Mouse (Mus musculus): ENCODE results near the gene Sirt7. TPM values are rescaled to one million over a fixed set of nuclear protein-coding genes. Genes with fewer than 3 reads are reported as not detected.

Sirt7 gene
- polyA plus RNA-seq, 1 experiment from 2014 or later: 38.8 TPM

DNA sequence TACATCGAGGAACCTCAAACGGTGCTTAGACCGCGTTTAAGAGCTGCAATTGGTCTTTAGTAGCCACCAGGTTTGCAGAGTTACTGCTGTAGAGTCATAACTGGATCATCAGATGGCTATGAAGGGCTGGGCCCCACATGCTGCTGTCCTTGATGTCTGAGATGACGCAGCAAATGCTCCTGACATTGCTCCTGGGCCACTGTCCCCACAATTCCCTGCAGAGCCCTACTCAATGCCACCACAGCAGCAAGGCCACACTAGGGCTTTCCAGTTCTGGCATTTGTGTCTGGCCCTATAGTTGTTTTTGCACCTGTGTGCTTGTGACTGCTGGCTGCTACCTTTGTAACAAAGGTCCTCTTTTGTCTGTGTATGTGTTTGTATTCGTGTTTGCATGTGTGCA lies 2.2 kb downstream of the Sirt7 start:
- no peak for ATAC-seq (replicated peaks; ENCODE audit: low FRiP score, low read depth)
- H3K27me3 ChIP-seq (ENCODE audit: insufficient read depth, low read length): no peaks in the 10 kb centered on the region
- no peak for TF ChIP-seq CTCF (IDR thresholded peaks at IDR 0.05; ENCODE audit: low read depth)
- WGBS: 96% methylated on average over 6 of the region's 6 CpGs
- H3K27ac ChIP-seq: no peak overlapping the region
- no peak for DNase-seq (ENCODE audit: low spot score)
- H3K4me1 ChIP-seq (replicated peaks; ENCODE audit: insufficient read depth, low read length): peaks cover 5% of the 10 kb centered on the region; the same call in 1 of the 2 replicates
- H3K4me2 ChIP-seq (ENCODE audit: low read length): no peak overlapping the region
- H3K36me3 ChIP-seq (ENCODE audit: insufficient read depth, low read length): peaks cover 22% of the 10 kb centered on the region
- H3K9me3 ChIP-seq (replicated peaks; ENCODE audit: low read length): no peaks in the 10 kb centered on the region
- H3K4me3 ChIP-seq (replicated peaks; ENCODE audit: low read depth, low read length): no peak overlapping the region
- no peak overlapping the region for H3K9ac ChIP-seq (ENCODE audit: low read depth, low read length)

GRCm38 (mm10) chr11:120620195-120620594 lies 4.8 kb downstream of the Sirt7 start:
- Histone ChIP-seq H3K9me3 (replicated peaks; ENCODE audit: low read length) (no peaks in the 10 kb centered on the region), H3K4me1 (replicated peaks; ENCODE audit: insufficient read depth, low read length) (peaks cover 8% of the 10 kb centered on the region; the same call in 1 of the 2 replicates), H3K9ac (ENCODE audit: low read depth, low read length) (no peak overlapping the region), H3K4me2 (ENCODE audit: low read length) (no peak overlapping the region), H3K4me3 (replicated peaks; ENCODE audit: low read depth, low read length) (no peak overlapping the region), H3K36me3 (ENCODE audit: insufficient read depth, low read length) (peaks cover 16% of the 10 kb centered on the region), H3K27me3 (ENCODE audit: insufficient read depth, low read length) (no peaks in the 10 kb centered on the region), H3K27ac (no peak overlapping the region)
- DNase-seq (ENCODE audit: low spot score) (no peak), ATAC-seq (replicated peaks; ENCODE audit: low FRiP score, low read depth) (no peak)
- TF ChIP-seq CTCF (IDR thresholded peaks at IDR 0.05; ENCODE audit: low read depth): no peak
- WGBS: 92% methylated on average over 14 of the region's 14 CpGs

GRCm38 (mm10) chr11:120618619-120619535 lies 6.2 kb downstream of the Sirt7 start:
- WGBS: 91% methylated on average over 25 of the region's 25 CpGs
- H3K4me1 ChIP-seq (replicated peaks; ENCODE audit: insufficient read depth, low read length): peaks cover 6% of the 10 kb centered on the region; the same call in 1 of the 2 replicates
- no peaks in the 10 kb centered on the region for H3K27me3 ChIP-seq (ENCODE audit: insufficient read depth, low read length)
- H3K9me3 ChIP-seq (replicated peaks; ENCODE audit: low read length): no peaks in the 10 kb centered on the region
- ATAC-seq (replicated peaks; ENCODE audit: low FRiP score, low read depth) (no peak), DNase-seq (ENCODE audit: low spot score) (no peak)
- no peak overlapping the region for H3K27ac ChIP-seq
- H3K9ac ChIP-seq (ENCODE audit: low read depth, low read length): no peak overlapping the region
- H3K36me3 ChIP-seq (ENCODE audit: insufficient read depth, low read length): peaks cover 25% of the 10 kb centered on the region
- no peak for TF ChIP-seq CTCF (IDR thresholded peaks at IDR 0.05; ENCODE audit: low read depth)
- no peak overlapping the region for H3K4me3 ChIP-seq (replicated peaks; ENCODE audit: low read depth, low read length)
- no peak overlapping the region for H3K4me2 ChIP-seq (ENCODE audit: low read length)

DNA sequence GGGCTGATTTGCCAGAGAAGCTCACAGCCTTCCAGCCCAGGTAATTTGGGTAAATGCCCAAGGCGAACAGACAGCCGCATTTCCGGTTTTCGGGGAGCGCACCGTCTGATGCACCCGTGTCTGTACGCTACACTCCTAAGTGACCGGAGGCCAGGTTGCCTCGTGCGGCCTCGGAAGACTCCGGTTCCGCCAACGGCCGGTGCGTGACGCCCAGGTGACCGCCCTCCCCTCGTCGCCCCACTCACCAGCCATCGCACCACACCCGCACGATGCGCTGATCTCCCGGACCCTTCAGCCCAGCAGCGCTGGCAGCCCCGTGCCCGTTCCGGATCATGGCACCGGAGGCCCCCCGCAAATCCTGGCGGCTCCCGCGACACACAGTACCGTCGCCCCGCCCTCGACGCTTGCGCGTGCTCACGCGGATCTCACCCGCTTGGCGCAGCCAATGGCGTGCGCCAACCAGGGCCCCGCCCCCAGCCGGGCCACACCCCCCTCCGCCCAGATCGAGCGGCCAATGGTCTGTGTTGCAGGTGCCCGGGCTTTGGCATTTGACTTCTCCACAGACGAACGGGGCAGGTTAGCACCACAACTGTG lies 7.4 kb downstream of the Sirt7 start, which contains the start of gene Pcyt2:
Pcyt2 (minus strand) TSS at position 418 of the 594 bp plus-strand sequence.
- TF ChIP-seq CTCF (IDR thresholded peaks at IDR 0.05; ENCODE audit: low read depth): no peak
- Histone ChIP-seq H3K27me3 (ENCODE audit: insufficient read depth, low read length) (no peaks in the 10 kb centered on the region), H3K9ac (ENCODE audit: low read depth, low read length) (peak within 1 kb of the TSS; percentile 72), H3K36me3 (ENCODE audit: insufficient read depth, low read length) (peaks cover 25% of the 10 kb centered on the region), H3K27ac (peak within 1 kb of the TSS; percentile 82), H3K4me3 (replicated peaks; ENCODE audit: low read depth, low read length) (peak within 1 kb of the TSS; percentile 74), H3K9me3 (replicated peaks; ENCODE audit: low read length) (no peaks in the 10 kb centered on the region), H3K4me1 (replicated peaks; ENCODE audit: insufficient read depth, low read length) (peaks cover 6% of the 10 kb centered on the region; the same call in 1 of the 2 replicates), H3K4me2 (ENCODE audit: low read length) (peak within 1 kb of the TSS; percentile 62)
- ATAC-seq (replicated peaks; ENCODE audit: low FRiP score, low read depth) (peak; percentile 92), DNase-seq (ENCODE audit: low spot score) (peak; percentile 90)
- WGBS: under 1% methylated on average over 56 of the region's 56 CpGs

DNA sequence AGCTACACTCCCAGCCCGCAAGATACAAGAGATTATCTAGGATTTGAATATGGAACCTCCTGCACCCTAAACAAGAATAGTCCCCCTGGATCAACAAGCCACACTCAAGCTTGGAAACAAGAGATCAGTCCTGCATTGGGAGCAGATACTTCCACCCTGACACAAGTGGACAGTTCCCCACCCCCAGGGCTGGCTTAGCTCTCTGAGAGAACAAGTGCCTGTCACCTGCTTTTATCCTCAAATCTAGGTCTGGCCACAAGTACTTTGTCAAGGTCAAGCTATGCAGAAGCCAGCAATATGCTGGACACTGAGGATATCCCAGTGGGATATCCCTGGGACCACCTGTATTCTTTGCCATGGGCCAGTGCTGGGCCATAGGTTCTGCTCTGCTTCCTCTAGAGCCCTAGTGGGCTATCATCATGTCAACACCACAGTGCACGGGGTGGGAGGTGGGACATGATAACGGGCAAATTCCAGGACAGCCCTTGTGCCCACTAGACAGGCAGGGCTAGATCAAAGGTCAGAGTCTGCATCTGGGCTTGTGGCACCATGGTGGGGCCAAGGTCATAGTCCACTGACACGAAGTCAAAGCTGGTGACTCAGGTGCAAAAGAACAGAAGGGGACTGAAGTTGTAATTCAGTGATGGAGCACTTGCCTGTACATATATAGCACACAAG lies 8.3 kb downstream of the Sirt7 start:
- Histone ChIP-seq H3K4me3 (replicated peaks; ENCODE audit: low read depth, low read length) (peak overlapping the region; percentile 74), H3K27ac (peak overlapping the region; percentile 82), H3K27me3 (ENCODE audit: insufficient read depth, low read length) (no peaks in the 10 kb centered on the region), H3K4me1 (replicated peaks; ENCODE audit: insufficient read depth, low read length) (peaks cover 6% of the 10 kb centered on the region; the same call in 1 of the 2 replicates), H3K36me3 (ENCODE audit: insufficient read depth, low read length) (peaks cover 30% of the 10 kb centered on the region), H3K9me3 (replicated peaks; ENCODE audit: low read length) (no peaks in the 10 kb centered on the region), H3K4me2 (ENCODE audit: low read length) (peak overlapping the region; percentile 62), H3K9ac (ENCODE audit: low read depth, low read length) (peak overlapping the region; percentile 72)
- no peak; the same call in 1 of the 2 replicates for ATAC-seq (replicated peaks; ENCODE audit: low FRiP score, low read depth)
- DNase-seq (ENCODE audit: low spot score): peak; percentile 20
- TF ChIP-seq CTCF (IDR thresholded peaks at IDR 0.05; ENCODE audit: low read depth): no peak
- WGBS: 43% methylated on average over 4 of the region's 4 CpGs

All from kidney, postnatal 0 days (tissue).